ENCODE assay signal across 9 mouse cellular contexts in genomic region chr12:34664758-34665157, GRCm38 (mm10).
DNase-seq lines count a peak whose midpoint lies in the region; ATAC-seq lines count a peak whose summit lies in the region.
"Had no signal": no experiment of that assay in that cellular context is flagged by ENCODE, and none has a peak within 500 bp of the region (broad histone marks: within the 10 kb centered on the region; RNA-seq: fewer than 3 reads in every experiment).

No protein-coding gene starts in this region.

- ATAC-seq in neural tube, embryonic 15.5 days (ENCODE audit: low FRiP score) = no peak; the same call in 1 of the 2 replicates
- no peak for ATAC-seq in limb, embryonic 11.5 days (ENCODE audit: insufficient number of reproducible peaks, low FRiP score, low TSS enrichment, low read depth)
- ATAC-seq in neural tube, embryonic 14.5 days (ENCODE audit: low read depth) = peak; percentile 80

- no peak overlapping the region for H3K4me2 ChIP-seq in neural tube, embryonic 15.5 days
- no peak overlapping the region for H3K4me2 ChIP-seq in limb, embryonic 11.5 days (ENCODE audit: low read depth, severe bottlenecking)
- no peak overlapping the region for H3K4me2 ChIP-seq in neural tube, embryonic 14.5 days (ENCODE audit: low read depth, low read length)
- H3K4me2 ChIP-seq: embryonic facial prominence, embryonic 15.5 days had no signal

- no peaks in the 10 kb centered on the region for H3K9me3 ChIP-seq in neural tube, embryonic 15.5 days (replicated peaks)
- no peaks in the 10 kb centered on the region for H3K9me3 ChIP-seq in limb, embryonic 11.5 days (ENCODE audit: control insufficient read depth, low read length)
- no peaks in the 10 kb centered on the region for H3K9me3 ChIP-seq in neural tube, embryonic 14.5 days (ENCODE audit: control insufficient read depth, low read length)
- H3K9me3 ChIP-seq: embryonic facial prominence, embryonic 15.5 days had no signal

- H3K27ac ChIP-seq in neural tube, embryonic 15.5 days (replicated peaks) = no peak overlapping the region
- H3K27ac ChIP-seq in limb, embryonic 11.5 days (replicated peaks; ENCODE audit: low read depth, low read length) = no peak overlapping the region
- no peak overlapping the region for H3K27ac ChIP-seq in neural tube, embryonic 14.5 days (ENCODE audit: low read depth, low read length)
- H3K27ac ChIP-seq: embryonic facial prominence, embryonic 15.5 days had no signal

- peak; percentile 64 for DNase-seq in neural tube, embryonic 10.5 days (ENCODE audit: extremely low spot score, low spot score)
- peak; percentile 27 for DNase-seq in cerebellum, adult 11-12 months
- peak; percentile 79 for DNase-seq in forelimb bud, embryonic 11.5 days (ENCODE audit: low read depth, low spot score)
- peak; percentile 45 to 85 for DNase-seq in kidney, adult 8-10 months
- DNase-seq in limb, embryonic 11.5 days (ENCODE audit: low spot score) = peak; percentile 84
- peak; percentile 76 for DNase-seq in thymus, postnatal 0 days (ENCODE audit: low spot score)

- no peak overlapping the region for H3K9ac ChIP-seq in neural tube, embryonic 15.5 days (replicated peaks)
- H3K9ac ChIP-seq in limb, embryonic 11.5 days (ENCODE audit: low read length) = no peak overlapping the region
- H3K9ac ChIP-seq in neural tube, embryonic 14.5 days (replicated peaks; ENCODE audit: low read depth, low read length) = no peak overlapping the region
- H3K9ac ChIP-seq: embryonic facial prominence, embryonic 15.5 days had no signal

- H3K4me3 ChIP-seq in neural tube, embryonic 15.5 days (replicated peaks) = no peak overlapping the region
- no peak overlapping the region for H3K4me3 ChIP-seq in limb, embryonic 11.5 days (ENCODE audit: low read depth, low read length)
- no peak overlapping the region for H3K4me3 ChIP-seq in neural tube, embryonic 14.5 days (ENCODE audit: low read depth, low read length)
- H3K4me3 ChIP-seq: embryonic facial prominence, embryonic 15.5 days had no signal

- H3K27me3 ChIP-seq in neural tube, embryonic 15.5 days (replicated peaks) = no peaks in the 10 kb centered on the region
- H3K27me3 ChIP-seq in limb, embryonic 11.5 days (ENCODE audit: control insufficient read depth, insufficient read depth, low read length) = no peaks in the 10 kb centered on the region
- no peaks in the 10 kb centered on the region for H3K27me3 ChIP-seq in neural tube, embryonic 14.5 days (ENCODE audit: control insufficient read depth, insufficient read depth, low read length)
- H3K27me3 ChIP-seq: embryonic facial prominence, embryonic 15.5 days had no signal

- no peaks in the 10 kb centered on the region for H3K4me1 ChIP-seq in neural tube, embryonic 15.5 days
- 0 out of 2 replicates have a peak, but pooled peaks cover 3% of the 10 kb centered on the region for H3K4me1 ChIP-seq in limb, embryonic 11.5 days (ENCODE audit: control insufficient read depth, insufficient read depth, low read length)
- H3K4me1 ChIP-seq in neural tube, embryonic 14.5 days (ENCODE audit: control insufficient read depth, insufficient read depth, low read length) = no peaks in the 10 kb centered on the region
- H3K4me1 ChIP-seq: embryonic facial prominence, embryonic 15.5 days had no signal

- 8% methylated on average over 3 of the region's 3 CpGs for WGBS in neural tube, embryonic 15.5 days
- WGBS in limb, embryonic 11.5 days = 13% methylated on average over 3 of the region's 3 CpGs
- WGBS in neural tube, embryonic 14.5 days = 6% methylated on average over 3 of the region's 3 CpGs

- H3K36me3 ChIP-seq in neural tube, embryonic 15.5 days = no peaks in the 10 kb centered on the region
- no peaks in the 10 kb centered on the region for H3K36me3 ChIP-seq in limb, embryonic 11.5 days (ENCODE audit: control insufficient read depth, insufficient read depth, low read length)
- H3K36me3 ChIP-seq in neural tube, embryonic 14.5 days (ENCODE audit: control insufficient read depth, insufficient read depth, low read length) = no peaks in the 10 kb centered on the region
- H3K36me3 ChIP-seq: embryonic facial prominence, embryonic 15.5 days had no signal

Comparison
In these comparisons a context has a peak if more than half of its experiments do, and no peak if none do; other contexts are left out.
1. DNase-seq: peak in every context shown above with its lines; median percentile 84 in limb, embryonic 11.5 days; 79 in forelimb bud, embryonic 11.5 days; 76 in thymus, postnatal 0 days; 65 in kidney, adult 8-10 months; 64 in neural tube, embryonic 10.5 days; 27 in cerebellum, adult 11-12 months.